Mouse (Mus musculus) spleen, adult 2 months (tissue): ENCODE data around the gene Zfp367. TPM values are rescaled to one million over a fixed set of nuclear protein-coding genes. Genes with fewer than 3 reads are reported as not detected.

Experiments used
- DNase-seq, 2 experiments: peaks; one replicate each; pipeline versions ENCODE4 v3.0.0 to v3.0.0-alpha.2; 2012 to 2021; ENCODE audit warnings: low spot score in 2 of 2, low read depth in 1 of 2
- H3K27ac ChIP-seq: fragments of 200-500 bp; 2 replicates; pipeline ENCODE4 v1.5.1; 2012; ENCODE audit warnings: low read length, inconsistent platforms; ENCODE audit not compliant: insufficient read depth
- H3K27me3 ChIP-seq: fragments of 200-500 bp; 2 replicates; pipeline ENCODE4 v1.6.1; 2012; ENCODE audit warnings: mild to moderate bottlenecking, moderate library complexity, low read length, inconsistent platforms; ENCODE audit not compliant: control insufficient read depth, insufficient read depth
- H3K36me3 ChIP-seq: fragments of 200-500 bp; 2 replicates; pipeline ENCODE4 v1.6.1; 2012; ENCODE audit warnings: mild to moderate bottlenecking, low read length, inconsistent platforms; ENCODE audit not compliant: control insufficient read depth, insufficient read depth
- H3K4me1 ChIP-seq: fragments of 200-500 bp; 2 replicates; pipeline ENCODE4 v1.6.1; 2011; ENCODE audit warnings: inconsistent platforms; ENCODE audit not compliant: control insufficient read depth, insufficient read depth, insufficient read length
- H3K4me3 ChIP-seq: fragments of 200-500 bp; 2 replicates; pipeline ENCODE4 v1.5.1; 2011; ENCODE audit warnings: mild to moderate bottlenecking, inconsistent platforms; ENCODE audit not compliant: insufficient read depth, insufficient read length; ENCODE audit errors: extremely low read depth
- CTCF ChIP-seq: fragments of 200-500 bp; IDR thresholded peaks from 2 replicates; pipeline ENCODE4 v1.5.1; 2011; ENCODE audit warnings: mild to moderate bottlenecking, inconsistent platforms; ENCODE audit not compliant: insufficient read depth, insufficient read length, insufficient replicate concordance; ENCODE audit errors: extremely low read depth
- POLR2A ChIP-seq: fragments of 200-500 bp; IDR thresholded peaks from 2 replicates; pipeline ENCODE4 v1.6.1; 2011; ENCODE audit warnings: low read depth, low read length, inconsistent platforms
- WGBS: fragments of 180-500 bp; shearing (Covaris S2); methylation state at CpG from one replicate; pipeline ENCODE4 v1.1.7; 2018; 5-methylcytosine and 5-hydroxymethylcytosine counted together
- polyA plus RNA-seq: library from polyadenylated mRNA; depleted of rRNA; stranded (reverse); fragments of >200 nt; gene quantifications from 2 replicates; pipeline ENCODE4 v1.2.3, GENCODE M21; 2012

The Zfp367 gene
- polyA plus RNA-seq, 1 experiment, result 5.8 TPM

DNA sequence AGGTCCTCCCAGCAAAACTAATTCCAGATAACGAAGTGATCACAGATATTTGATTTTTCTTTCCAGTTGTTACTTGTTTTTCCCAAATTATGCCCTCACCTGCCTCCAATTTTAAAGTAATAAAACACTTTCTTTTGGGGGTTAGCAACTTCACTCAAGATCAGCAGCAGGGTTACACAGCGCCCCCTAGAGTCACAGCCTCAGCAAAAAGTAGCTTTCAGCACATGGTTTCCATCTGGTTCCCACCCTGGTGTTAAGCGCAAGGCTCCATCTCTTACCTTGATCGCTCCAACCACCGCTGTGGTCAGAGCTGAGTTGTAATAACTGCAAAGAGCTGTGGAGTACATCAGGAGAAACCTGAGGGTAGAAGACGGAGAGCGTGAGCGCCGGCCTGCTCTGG is 54.0 kb downstream of the Zfp367 start:
- Histone ChIP-seq H3K27me3 (no peaks in the 10 kb centered on the region), H3K4me1 (no peaks in the 10 kb centered on the region), H3K36me3 (peaks cover 3% of the 10 kb centered on the region), H3K4me3 (no peak overlapping the region), H3K27ac (no peak overlapping the region)
- WGBS, result 85% methylated on average over 9 of the region's 9 CpGs
- no peak for TF ChIP-seq POLR2A
- TF ChIP-seq CTCF, result peak; percentile 17; the same call in 1 of the 2 replicates
- DNase-seq, result peak in 1 of 2 experiments; percentile 26

DNA sequence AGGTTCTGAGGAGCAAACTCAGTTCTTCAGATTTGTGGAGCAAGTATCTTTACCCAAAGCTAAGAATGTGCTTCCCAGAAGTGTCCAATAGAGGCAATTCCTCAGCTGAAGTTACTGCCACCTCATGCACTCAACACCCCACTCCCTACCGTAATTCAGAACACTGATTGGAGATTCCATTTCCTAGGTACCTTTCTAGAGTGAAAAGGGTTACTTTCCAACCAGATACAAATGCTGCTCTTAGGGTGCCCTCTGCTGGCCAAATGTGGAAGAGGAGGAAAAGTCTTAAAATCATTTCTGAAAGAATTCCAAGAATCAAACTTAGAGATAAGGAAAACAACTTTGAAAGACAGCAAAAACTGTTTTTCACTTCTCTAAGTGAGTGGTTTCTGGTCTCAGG is 59.7 kb downstream of the Zfp367 start:
- Histone ChIP-seq H3K27me3 (no peaks in the 10 kb centered on the region; the same call in 1 of the 2 replicates), H3K4me1 (no peaks in the 10 kb centered on the region), H3K36me3 (peaks cover 3% of the 10 kb centered on the region), H3K27ac (no peak overlapping the region), H3K4me3 (no peak overlapping the region)
- TF ChIP-seq POLR2A (no peak), CTCF (0 out of 2 replicates have a peak, but pooled peaks have one; percentile 5)
- WGBS, result 3% methylated on average over 1 of the region's 1 CpGs
- peak in 1 of 2 experiments; percentile 38 for DNase-seq

DNA sequence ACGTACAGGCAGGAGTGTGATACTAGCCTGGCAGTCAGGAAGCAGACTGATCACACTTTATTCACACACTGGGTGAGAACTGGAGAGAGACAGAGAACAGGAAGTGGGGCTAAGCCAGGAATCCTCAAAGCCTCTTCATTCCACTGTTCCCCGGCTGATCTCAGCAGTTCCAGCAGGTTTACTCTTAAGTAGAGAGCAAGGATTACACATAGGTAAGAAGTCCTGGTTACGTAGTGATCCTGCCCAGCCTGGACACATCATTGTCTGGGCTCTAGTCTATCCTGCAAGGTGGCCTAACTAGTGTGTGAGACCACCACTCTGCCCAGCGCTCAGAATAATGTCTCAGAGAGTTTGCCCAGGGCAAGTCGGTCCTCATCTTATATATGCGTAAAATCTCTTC is 60.2 kb downstream of the Zfp367 start:
- H3K36me3 ChIP-seq, result peaks cover 3% of the 10 kb centered on the region
- H3K27me3 ChIP-seq, result no peaks in the 10 kb centered on the region; the same call in 1 of the 2 replicates
- 64% methylated on average over 6 of the region's 6 CpGs for whole genome bisulfite sequencing
- DNase-seq, result no peak
- H3K27ac ChIP-seq, result no peak overlapping the region
- H3K4me3 ChIP-seq, result no peak overlapping the region
- no peaks in the 10 kb centered on the region for H3K4me1 ChIP-seq
- TF ChIP-seq POLR2A (no peak), CTCF (no peak)

DNA sequence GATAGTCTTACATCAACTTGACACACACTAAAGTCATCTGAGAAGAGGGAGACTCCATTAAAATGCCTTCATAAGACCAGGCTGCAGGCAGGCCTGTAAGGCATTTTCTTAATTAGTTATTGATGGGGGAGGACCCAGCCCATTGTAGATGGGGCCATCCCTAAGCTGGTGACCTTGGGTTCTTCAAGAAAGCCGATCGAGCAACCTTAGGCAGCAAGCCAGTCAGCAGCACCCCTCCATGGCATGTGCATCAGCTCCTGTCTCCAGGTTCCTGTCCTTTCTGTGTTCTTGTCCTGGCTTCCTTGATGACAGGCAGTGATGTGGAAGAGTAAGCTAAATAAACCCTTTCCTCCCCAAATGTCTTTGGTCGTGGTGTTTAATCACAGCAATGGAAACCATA is 60.9 kb downstream of the Zfp367 start:
- H3K36me3 ChIP-seq, result no peaks in the 10 kb centered on the region; the same call in none of the 2 replicates
- H3K27me3 ChIP-seq, result no peaks in the 10 kb centered on the region; the same call in 1 of the 2 replicates
- WGBS, result 81% methylated on average over 3 of the region's 3 CpGs
- no peak overlapping the region for H3K27ac ChIP-seq
- no peak overlapping the region for H3K4me3 ChIP-seq
- no peak for DNase-seq
- no peak for TF ChIP-seq POLR2A
- TF ChIP-seq CTCF, result no peak
- no peaks in the 10 kb centered on the region for H3K4me1 ChIP-seq

DNA sequence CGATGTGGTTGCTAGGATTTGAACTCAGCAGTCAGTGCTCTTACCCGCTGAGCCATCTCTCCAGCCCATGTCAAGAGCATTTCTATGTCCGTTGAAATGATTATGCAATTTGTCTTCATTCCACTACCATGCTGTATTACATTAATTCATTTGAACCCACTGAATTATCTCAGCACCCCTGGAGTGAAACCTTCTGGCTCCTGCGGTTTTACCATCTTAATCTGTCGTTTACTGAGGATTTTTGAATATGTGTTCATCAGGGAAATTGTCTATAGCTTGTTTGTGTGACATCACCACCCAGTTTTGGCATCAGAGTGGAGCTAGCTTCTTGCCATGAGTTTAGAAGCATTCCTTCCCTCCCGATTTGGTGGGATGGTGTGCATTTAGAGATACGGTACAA is 62.0 kb downstream of the Zfp367 start:
- DNase-seq, result no peak
- H3K4me3 ChIP-seq, result no peak overlapping the region
- no peaks in the 10 kb centered on the region for H3K36me3 ChIP-seq
- no peaks in the 10 kb centered on the region; the same call in 1 of the 2 replicates for H3K27me3 ChIP-seq
- TF ChIP-seq CTCF, result no peak
- 85% methylated on average over 7 of the region's 7 CpGs for WGBS
- H3K4me1 ChIP-seq, result no peaks in the 10 kb centered on the region
- no peak overlapping the region for H3K27ac ChIP-seq

DNA sequence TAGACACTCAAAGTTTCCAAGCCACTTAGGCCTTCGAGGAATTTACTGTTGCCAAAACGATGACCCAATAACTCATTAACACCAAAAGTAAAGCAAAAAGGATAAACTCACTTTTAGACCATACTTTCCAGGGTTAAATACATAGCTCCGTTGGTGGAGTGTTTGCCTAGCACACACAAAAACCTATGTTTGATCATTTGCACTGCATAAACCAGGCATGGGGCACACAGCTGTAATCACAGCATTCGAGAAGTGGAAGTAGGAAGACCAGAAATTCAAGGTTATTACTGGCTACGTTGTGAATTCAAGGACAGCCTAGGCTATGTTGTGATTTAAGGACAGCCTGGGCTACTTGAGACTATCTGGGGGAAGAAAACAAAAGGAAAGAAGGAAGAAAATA is 62.7 kb downstream of the Zfp367 start:
- Histone ChIP-seq H3K36me3 (no peaks in the 10 kb centered on the region), H3K27ac (no peak overlapping the region), H3K27me3 (no peaks in the 10 kb centered on the region; the same call in 1 of the 2 replicates), H3K4me3 (no peak overlapping the region), H3K4me1 (no peaks in the 10 kb centered on the region)
- WGBS, result 81% methylated on average over 5 of the region's 5 CpGs
- no peak for DNase-seq
- TF ChIP-seq CTCF, result no peak
- no peak for TF ChIP-seq POLR2A

DNA sequence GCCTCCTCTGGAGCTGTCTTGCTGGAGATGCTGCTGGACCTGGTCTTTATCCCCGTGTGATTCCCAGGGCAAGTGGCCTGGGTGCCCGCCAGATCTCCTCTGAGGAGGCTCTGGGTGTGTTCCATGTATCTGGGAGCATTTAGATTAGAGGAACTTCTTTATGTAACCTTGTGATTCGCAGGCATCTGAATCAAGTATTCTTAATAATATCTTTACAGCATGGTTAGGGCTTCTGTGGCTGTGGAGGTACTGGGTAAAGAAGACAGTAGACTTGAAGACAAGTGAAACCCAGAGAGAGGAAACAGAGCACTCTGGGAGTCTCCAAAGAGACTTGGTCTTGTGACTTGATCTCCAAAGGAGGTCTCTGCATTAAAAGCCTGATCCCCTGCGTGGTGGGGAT is 63.9 kb downstream of the Zfp367 start, which contains the start of gene Hsd17b3:
Hsd17b3 (minus strand) TSS at position 101 of the 400 bp plus-strand sequence.
- TF ChIP-seq POLR2A (no peak), CTCF (no peak)
- WGBS, result 80% methylated on average over 4 of the region's 4 CpGs
- Histone ChIP-seq H3K36me3 (no peaks in the 10 kb centered on the region), H3K4me1 (no peaks in the 10 kb centered on the region), H3K27me3 (no peaks in the 10 kb centered on the region; the same call in 1 of the 2 replicates), H3K27ac (no peak within 1 kb of the TSS), H3K4me3 (no peak within 1 kb of the TSS)
- no peak for DNase-seq
